Mouse (Mus musculus): ENCODE measurements around the gene Kcnj9. TPM values are rescaled to one million over a fixed set of nuclear protein-coding genes. Genes with fewer than 3 reads are reported as not detected.

Gene Kcnj9
- polyA plus RNA-seq, 1 experiment = 0.24 TPM

DNA sequence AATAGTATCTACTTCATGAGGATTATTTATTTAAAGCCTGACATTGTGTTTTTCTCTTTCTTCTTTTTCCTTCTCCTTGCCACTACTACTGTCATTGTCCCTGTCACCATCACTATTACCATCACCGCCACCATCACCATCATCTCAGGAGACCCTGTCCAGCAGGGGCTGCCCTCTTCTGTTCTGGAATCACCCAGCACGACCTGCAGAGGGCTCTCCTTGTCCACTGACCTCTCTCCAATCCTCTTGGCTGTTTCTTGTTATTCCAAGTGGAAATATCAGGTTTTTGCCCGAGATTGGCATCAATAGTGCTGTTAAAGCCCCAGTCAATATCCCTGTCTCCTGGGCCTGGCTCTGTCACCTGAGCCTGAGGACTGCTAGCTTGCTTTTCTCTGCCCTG, 4.4 kb upstream of the Kcnj9 start:
- no peak for DNase-seq (ENCODE audit: low read depth)

DNA sequence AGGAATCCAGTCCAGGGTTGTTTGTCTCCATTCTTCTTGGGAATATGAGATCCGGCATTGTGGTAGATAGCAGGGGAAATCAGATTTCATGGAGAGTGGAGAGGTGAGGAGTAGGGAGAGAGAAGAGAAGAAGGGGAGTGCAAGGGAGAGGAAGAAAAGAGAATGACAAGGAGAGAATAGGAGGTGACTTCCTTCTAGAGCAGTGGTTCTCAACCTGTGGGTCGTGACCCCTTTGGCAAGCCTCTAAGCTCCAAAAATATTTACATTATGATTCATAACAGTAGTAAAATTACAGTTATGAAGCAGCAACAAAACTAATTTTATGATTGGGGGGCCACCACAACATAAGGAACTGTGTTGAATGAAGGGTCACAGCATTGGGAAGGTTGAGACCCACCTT, 3.8 kb upstream of the Kcnj9 start:
- no peak for DNase-seq (ENCODE audit: low read depth)

DNA sequence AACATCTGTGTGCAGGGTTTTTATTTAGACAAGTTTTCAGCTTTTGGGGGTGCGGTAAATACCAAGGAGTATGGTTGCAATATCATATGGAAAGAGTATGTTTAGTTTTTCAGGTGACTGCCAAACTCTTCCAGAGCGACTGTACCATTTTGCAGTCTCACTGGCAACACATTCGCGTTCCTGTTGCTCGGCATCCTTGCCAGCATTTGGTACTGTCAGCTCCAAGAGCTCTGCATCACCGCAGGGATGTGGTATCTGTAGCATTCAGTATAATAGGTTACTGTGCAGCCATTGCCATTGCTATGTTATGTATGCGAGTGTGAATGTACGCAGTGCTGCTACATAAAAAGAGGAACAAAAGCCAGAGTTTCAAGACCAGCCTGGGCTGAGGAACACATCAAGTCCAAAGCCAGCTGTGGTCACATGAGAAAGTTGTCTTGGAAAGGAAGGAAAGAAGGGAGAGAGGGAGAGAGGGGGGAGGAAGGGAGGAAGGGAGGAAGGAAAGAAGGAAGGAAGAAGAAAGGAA, 2.4 kb upstream of the Kcnj9 start:
- DNase-seq (ENCODE audit: low read depth) = no peak

DNA sequence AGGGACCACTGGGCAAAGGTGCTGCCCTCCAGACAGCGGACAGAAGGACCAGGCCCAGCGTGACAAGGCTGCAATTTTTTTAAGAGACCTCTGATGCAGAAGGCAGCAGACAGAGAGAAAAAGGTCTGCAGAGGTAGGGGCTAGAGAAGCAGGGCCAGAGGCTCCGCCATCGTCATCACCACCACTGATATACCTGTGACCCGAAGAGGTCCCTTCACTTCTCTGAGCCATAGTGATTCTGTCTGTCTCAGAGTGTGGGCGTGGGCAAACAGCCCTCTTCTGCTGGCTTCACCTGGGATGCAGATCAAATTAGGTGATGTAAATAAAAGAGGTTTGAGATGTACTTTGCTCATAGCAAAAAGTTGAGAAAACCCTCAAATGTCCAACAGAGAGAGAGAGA, 498 bp upstream of the Kcnj9 start:
- no peak for DNase-seq (ENCODE audit: low read depth)

DNA sequence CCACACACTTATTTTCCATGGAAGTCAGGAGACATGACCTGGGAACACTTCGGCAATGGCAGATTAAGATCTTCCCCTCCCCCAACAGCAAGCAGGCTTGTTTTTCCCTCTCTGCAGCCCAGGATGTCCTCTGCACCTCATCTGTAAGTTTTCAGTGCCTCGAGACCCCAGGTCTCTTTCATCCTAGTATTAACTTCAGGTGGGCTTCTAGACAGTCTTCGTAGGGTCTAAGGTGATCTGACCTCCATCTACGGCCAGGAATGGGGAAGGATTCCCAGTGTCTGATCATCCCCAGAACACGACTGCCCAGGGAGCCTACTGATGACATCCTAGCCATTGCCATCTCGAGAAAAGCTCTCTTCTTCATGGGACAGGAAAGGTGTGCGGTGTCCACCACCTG, 657 bp downstream of the Kcnj9 start:
- no peak for DNase-seq (ENCODE audit: low read depth)

DNA sequence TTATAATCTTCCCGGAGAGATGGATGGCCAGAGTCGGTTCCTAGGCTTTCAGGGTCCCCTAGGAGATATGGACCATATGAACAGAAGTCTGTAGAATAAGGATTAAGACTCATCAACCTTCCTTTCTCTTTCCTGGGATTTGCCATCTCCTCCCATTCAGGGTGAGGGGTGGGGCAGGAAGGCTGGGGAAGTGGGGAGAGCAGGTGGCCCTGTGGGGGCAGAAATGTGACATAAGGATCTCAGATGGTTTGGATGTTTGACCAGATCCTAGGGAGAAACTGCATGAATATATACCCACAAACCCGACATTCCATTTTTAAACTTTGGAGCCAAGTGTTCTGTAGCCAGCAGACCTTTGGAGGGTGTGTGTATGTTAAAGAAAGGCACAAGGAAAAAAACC, 1.1 kb downstream of the Kcnj9 start:
- no peak for DNase-seq (ENCODE audit: low read depth)

DNA sequence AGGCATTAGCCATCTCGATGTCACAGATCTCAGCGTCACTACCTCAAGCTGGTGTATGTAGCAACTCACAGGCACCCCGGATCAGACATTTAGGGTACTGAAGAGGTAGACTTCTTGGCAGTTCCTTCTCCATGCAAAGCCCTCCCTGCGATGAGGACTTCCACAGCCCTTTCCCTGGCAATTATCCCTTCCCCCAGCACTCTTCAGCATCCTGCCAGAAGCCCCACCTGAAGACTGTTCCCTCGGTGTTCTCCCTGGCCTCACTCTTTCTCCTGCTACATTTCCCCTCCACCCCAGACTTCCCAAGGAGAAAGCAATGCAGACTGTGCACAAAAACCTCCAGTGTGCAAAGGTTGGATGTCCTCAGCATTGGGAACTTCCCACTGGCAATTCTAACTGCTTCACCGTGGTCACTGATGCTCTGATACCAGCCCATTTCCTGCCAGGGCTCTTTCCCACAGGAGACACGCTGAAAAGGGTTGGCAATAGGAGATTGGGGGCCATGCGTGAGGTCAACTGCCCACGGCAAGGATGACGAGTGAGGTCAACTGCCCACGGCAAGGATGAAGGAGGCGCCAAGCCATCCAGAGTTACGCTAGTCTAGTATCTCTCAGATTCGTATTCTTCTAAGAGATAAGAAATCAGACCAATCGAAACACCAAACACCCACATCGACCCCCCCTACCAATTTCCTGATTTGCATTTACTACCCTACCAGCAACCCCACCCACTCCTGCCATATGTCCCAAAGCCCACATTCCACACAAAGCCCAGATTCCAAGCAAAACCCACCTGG, 1.7 kb downstream of the Kcnj9 start:
- no peak for DNase-seq (ENCODE audit: low read depth)

DNA sequence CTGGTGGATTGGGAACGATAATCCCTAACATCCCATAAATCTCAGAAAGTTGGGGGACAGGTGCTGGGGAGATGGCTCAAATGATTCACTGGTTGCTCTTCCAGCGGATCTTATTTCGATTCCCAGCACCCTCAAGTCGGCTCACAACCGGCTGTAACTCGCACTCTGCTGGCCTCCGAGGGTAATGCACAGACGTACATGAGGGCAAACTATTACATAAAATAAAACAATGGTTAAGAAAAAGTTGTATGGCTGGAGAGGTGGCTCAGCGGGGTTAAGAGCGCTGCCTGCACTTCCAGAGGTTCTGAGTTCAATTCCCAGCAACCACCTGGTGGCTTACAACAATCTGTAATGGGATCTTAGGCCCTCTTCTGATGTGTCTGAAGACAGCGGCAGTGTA, 2.4 kb downstream of the Kcnj9 start:
- no peak for DNase-seq (ENCODE audit: low read depth)

DNA sequence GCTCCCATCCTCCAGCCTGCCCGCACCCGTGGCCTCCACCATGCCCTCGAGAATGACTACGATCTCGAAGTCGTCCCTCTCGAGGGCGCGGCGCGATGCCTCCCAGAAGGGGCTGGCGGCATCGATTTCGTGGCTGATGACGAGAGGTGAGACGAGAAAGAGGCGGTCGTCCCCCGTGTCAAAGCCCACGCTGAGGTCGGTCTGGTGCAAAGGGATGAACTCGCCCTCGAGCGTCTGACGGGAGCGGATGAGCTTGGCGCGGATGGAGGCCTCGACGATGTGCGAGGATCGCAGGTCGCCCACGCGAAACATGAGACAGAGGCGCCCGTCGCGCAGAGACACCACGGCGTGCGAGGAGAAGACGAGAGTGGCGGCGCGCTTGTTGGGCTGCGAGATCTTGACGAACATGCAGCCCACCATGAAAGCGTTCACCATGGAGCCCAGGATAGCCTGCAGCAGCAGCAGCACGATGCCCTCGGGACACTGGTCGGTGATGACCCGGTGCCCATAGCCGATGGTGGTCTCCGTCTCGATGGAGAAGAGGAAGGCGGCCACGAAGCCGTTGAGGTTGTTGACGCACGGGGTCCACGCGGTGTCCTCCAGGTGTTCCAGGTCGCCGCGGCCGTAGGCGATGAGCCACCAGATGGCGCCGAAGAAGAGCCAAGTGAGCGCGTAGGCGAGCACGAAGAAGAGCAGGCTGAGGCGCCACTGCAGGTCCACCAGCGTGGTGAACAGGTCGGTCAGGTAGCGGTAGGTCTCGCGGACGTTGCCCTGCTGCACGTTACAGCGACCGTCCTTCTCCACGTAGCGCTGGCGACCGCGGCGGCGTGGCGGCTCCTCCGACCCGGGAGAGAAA, 3.2 kb downstream of the Kcnj9 start:
- DNase-seq (ENCODE audit: low read depth) = no peak

DNA sequence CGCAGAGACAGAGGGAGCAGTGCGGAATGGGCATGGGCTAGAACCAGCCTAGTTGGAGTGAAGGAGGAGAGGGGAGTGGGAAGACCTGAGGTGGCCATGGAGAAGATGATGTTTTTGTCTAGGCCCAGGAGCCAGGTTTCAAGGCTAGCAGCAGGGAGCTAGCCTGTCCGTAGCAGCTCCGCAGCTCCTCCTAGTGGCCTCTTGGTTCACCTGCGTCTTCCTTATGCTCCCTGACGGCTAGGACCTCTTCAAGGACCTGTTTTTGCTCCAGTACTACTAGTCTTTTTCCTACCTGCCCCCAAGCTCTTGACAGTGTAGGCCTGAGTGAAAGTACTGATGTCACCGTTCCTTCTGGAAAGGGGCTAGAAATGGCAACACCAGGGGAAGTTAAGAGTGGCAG, 4.4 kb downstream of the Kcnj9 start:
- DNase-seq (ENCODE audit: low read depth) = no peak

DNA sequence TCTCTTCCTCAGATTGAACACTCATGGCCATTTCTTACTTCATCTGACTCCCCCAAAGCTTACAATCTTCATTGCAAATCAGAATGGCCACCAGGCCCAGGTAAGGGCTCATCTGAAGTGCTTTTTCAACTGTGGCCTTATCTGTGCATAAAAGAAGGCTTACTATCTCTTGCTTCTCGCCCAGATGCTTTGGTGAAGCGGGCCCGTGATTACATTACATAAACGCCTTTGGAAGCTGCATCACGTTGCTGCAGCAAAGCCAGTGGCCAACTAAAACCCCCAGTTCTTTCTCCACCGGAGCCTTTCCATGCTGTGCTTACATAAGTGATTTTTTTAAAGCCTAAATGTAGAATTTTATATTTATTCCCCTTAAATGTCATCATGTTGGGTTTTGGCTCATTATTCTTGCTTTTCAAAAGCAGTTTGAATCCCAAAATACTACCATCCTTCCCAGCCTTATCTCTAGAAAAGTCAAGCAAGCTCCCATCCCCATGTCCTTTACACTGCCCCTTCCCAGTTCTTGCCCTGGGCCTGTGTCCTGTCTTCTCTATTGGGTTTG, 5.2 kb downstream of the Kcnj9 start:
- DNase-seq (ENCODE audit: low read depth) = no peak

DNA sequence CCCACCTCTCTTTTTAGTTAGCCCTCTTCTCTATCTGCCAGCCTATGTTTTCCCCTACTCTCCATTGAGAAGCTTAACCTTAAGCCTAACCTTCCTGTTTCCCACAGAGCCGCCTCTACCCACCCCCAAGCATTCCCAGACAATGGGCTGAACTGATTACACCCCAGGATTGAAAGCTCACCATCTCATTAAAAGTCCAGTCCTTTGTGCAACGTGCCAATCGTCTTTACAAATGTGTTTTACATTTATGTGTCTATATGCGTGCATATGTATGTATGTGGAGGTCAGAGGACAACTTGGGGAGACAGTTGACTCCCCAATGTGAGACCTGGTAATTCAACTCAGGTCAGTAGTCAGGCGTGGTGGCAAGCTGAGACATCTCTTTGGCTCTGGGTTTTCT, 5.8 kb downstream of the Kcnj9 start:
- no peak for DNase-seq (ENCODE audit: low read depth)

DNA sequence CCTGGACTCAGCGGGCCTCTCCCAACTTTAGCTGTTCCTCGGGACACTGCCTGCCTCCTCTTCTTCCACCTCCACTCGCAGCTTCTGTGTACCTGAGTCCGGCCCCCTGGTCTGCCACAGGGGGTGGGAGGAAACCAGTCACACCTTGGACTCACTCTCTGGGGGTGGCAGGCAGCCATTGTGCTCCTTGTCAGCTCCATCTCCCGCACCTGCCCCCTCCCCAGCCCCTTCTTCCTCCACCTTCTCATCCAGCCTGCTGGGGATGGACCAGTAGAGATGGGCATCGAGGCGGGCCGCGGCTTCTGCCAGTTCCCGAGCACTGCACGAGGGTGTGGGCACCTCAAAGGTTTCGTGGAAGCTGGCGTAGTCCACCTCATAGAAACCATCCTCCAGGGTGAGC, 6.4 kb downstream of the Kcnj9 start:
- no peak for DNase-seq (ENCODE audit: low read depth)

DNA sequence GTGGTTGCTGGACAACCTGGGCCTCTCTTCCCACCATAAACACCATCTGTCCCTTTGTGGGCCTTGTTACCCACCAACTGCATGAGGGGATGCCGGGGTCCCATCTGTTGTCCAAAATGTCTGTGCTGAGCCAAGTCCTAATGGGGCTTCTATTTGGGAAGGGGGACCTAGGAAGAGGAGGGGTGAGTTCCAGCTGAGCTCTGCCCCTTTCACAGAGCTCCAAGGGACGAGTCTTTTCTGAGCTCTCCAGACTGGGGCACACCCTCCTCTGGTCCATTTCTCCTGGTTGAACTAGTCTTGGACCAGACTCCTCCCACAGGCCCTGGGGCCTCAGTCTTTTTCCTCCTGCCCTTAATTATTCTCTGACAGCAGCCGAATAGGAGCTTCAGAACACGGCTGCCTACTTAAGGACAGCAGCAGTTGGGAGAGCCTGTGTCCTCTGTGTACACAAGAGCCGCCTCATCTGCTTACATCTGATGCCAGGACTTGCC, 9.2 kb downstream of the Kcnj9 start:
- DNase-seq (ENCODE audit: low read depth) = no peak

DNA sequence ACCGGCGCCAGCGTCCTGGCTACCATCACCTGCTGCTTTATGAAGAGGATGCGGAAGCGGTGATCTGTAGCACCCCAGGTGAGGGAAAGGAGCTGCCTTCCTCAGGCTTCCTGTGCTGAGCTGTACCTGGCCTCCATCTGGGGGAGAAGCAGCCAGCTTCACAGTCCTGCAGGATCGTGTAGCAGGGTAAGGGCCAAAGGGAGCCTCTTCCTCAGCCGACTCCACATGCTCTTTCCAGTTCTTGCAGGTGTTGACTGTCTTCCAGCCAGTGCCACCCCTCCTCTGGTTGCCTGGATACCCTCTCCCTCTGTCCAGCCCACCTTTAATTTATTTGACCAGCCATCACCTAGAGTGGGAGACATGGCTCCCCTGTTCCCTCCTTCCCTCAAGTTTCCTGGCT, 9.8 kb downstream of the Kcnj9 start:
- no peak for DNase-seq (ENCODE audit: low read depth)

DNA sequence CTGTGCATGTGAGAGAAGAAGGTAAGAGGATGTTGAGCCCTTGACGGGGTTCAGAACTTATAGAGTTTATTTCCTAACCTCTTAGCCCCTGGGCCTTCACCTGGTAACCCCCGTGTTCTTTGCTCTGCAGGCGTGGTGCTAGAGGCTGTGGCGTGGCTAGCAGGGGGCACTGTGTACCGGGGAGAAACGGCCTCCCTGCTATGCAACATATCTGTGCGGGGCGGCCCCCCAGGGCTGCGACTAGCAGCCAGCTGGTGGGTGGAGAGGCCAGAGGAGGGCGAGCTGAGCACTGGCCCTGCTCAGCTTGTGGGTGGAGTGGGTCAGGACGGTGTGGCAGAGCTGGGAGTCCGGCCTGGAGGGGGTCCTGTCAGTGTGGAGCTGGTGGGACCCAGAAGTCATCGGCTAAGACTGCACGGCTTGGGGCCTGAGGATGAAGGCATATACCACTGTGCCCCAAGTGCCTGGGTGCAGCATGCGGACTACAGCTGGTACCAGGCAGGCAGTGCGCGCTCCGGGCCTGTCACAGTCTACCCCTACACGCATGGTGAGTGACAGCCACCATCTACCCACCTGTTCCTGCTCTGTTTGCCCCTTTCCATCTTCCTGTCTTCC, 10.6 kb downstream of the Kcnj9 start:
- DNase-seq (ENCODE audit: low read depth) = no peak

DNA sequence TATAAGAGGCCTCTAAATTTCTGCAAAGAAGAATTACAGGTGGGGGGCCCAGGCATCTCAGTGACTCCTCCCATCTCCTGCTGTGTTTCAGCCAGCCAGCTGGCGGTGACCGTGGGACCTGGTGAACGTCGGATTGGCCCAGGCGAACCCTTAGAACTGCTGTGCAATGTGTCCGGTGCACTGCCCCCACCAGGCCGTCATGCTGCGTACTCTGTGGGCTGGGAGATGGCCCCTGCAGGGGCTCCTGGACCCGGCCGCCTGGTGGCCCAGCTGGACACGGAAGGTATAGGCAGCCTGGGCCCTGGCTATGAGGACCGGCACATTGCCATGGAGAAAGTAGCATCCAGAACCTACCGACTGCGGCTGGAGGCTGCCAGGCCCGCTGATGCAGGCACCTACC, 11.2 kb downstream of the Kcnj9 start:
- DNase-seq (ENCODE audit: low read depth) = no peak

DNA sequence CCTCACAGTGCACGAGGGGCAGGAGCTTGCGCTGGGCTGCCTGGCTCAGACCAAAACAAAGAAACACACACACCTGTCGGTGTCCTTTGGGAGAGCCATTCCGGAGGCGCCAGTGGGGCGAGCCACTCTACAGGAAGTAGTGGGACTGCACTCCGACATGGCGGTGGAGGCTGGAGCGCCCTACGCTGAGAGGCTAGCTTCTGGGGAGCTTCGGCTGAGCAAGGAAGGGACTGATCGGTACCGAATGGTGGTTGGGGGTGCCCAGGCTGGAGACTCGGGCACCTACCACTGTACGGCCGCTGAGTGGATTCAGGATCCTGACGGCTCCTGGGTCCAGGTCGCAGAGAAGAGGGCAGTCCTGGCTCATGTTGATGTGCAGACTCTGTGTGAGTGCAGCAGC, 11.7 kb downstream of the Kcnj9 start:
- DNase-seq (ENCODE audit: low read depth) = no peak

DNA sequence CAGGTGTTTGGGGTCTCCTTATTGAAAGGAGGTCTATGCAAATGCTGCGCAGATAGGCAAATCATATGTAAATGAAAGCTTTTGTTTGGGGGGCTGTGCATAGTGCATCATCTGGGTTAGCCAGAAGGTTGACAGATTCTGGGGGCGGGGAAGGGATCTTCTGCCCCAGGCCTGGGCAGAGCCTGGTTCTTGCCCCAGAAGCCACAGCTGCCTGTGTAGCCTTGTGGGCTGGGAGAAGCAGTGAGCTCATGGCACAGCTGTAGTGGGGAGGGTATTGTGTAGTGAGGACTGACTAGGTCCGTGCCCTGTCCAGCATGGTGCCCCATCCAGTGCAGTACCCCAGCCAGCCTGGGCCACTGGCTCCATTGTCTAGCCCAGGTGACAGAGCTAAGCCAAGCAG, 14.2 kb downstream of the Kcnj9 start:
- no peak for DNase-seq (ENCODE audit: low read depth)

DNA sequence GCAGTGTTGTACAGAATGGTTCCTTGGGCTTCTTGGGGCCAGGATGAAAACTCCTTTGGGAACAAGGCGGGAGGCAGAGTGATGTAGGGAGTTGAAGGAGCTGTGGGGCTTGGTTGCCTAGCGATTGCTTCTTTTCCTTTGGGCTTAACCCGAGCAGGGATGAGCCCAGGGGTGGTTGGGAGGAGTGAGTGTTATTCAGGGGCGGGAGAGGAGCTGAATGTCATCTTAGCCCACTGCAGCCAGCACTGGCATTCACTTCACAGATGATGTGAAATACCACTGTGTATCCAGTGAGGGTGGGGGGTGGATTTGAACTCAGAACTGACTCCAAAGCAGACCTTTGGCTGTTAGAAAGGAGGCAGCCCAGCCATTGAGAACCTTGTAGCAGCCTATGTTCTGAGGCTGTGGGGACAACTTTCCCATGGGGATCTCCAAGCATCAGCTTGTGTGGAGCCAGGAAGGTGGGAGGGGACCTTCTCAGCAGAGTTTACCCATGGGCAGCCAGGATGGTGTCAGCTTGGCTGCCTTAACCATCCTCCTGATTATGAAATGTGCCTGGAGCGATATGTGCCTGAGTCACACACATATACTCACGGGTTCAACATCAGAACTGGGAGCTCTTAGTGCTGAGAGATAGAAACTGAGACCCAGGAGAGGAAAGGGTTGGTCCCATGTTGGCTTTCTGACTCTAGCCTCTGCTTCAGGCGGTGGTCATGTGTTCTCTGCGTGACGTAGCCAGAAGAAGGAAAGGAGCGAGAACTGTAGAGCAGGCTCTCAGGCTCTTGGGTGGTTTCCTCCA, 15.3 kb downstream of the Kcnj9 start:
- DNase-seq (ENCODE audit: low read depth) = no peak

Measured in gonadal fat pad, adult 2 months (tissue).